Mouse (Mus musculus) midbrain, embryonic 13.5 days (tissue): ENCODE data around the gene Gm29609. TPM values are rescaled to one million over a fixed set of nuclear protein-coding genes. Genes with fewer than 3 reads are reported as not detected.

Experiments
- ATAC-seq: fragments of 200-750 bp; cut with Nextera tagmentation; 2 replicates; pipeline ENCODE4 v1.8.0; 2017; ENCODE audit warnings: mild to moderate bottlenecking, moderate TSS enrichment, moderate library complexity
- H3K27ac ChIP-seq: fragments of 300-500 bp; sonication (generic); 2 replicates; pipeline ENCODE4 v1.5.1; 2015; ENCODE audit warnings: inconsistent platforms, mild to moderate bottlenecking, moderate library complexity
- H3K27me3 ChIP-seq: fragments of 300-500 bp; sonication (generic); 2 replicates; pipeline ENCODE4 v1.6.1; 2015; ENCODE audit warnings: mild to moderate bottlenecking, inconsistent platforms
- H3K36me3 ChIP-seq: fragments of 300-500 bp; sonication (generic); 2 replicates; pipeline ENCODE4 v1.6.1; 2015; ENCODE audit warnings: mild to moderate bottlenecking, inconsistent platforms
- H3K4me1 ChIP-seq: fragments of 300-500 bp; sonication (generic); replicated peaks from 2 replicates; pipeline ENCODE4 v1.6.1; 2015; ENCODE audit warnings: inconsistent platforms
- H3K4me2 ChIP-seq: fragments of 300-500 bp; sonication (generic); replicated peaks from 2 replicates; pipeline ENCODE4 v1.6.1; 2015; ENCODE audit warnings: moderate library complexity, mild to moderate bottlenecking, inconsistent platforms
- H3K4me3 ChIP-seq: fragments of 300-500 bp; sonication (generic); replicated peaks from 2 replicates; pipeline ENCODE4 v1.5.1; 2015; ENCODE audit warnings: mild to moderate bottlenecking, inconsistent platforms
- H3K9ac ChIP-seq: fragments of 300-500 bp; sonication (generic); replicated peaks from 2 replicates; pipeline ENCODE4 v1.6.1; 2015; ENCODE audit warnings: mild to moderate bottlenecking, inconsistent platforms
- H3K9me3 ChIP-seq: fragments of 300-500 bp; sonication (generic); 2 replicates; pipeline ENCODE4 v1.6.1; 2016; ENCODE audit warnings: mild to moderate bottlenecking, inconsistent platforms
- WGBS: fragments of 180-500 bp; shearing (Covaris S2); methylation state at CpG from one replicate; pipeline ENCODE4 v1.1.7; 2015; 5-methylcytosine and 5-hydroxymethylcytosine counted together
- polyA plus RNA-seq: library from polyadenylated mRNA; unstranded; fragments of >200 nt; fragmentation: Nextera tagmentation; extraction: Ambion mirVana; gene quantifications from 2 replicates; pipeline ENCODE4 v1.2.1, GENCODE M21; 2015

The Gm29609 gene
- polyA plus RNA-seq, 1 experiment from 2014 or later, result 0.86 TPM

- Histone ChIP-seq H3K27ac (no peak overlapping the region), H3K9ac (no peak overlapping the region), H3K4me2 (no peak overlapping the region), H3K36me3 (peaks cover 68% of the 10 kb centered on the region), H3K4me1 (peaks cover 31% of the 10 kb centered on the region), H3K9me3 (peaks cover 5% of the 10 kb centered on the region), H3K4me3 (no peak overlapping the region), H3K27me3 (no peaks in the 10 kb centered on the region)
- 93% methylated on average over 4 of the region's 4 CpGs for WGBS
- no peak for ATAC-seq
These were observed 16.0 kb upstream of the Gm29609 start for GRCm38 (mm10) chr5:31195671-31196070.

- H3K36me3 ChIP-seq, result peaks cover 68% of the 10 kb centered on the region
- no peaks in the 10 kb centered on the region for H3K9me3 ChIP-seq
- H3K9ac ChIP-seq, result no peak overlapping the region; the same call in 1 of the 2 replicates
- H3K4me2 ChIP-seq, result peak overlapping the region; percentile 90
- no peaks in the 10 kb centered on the region for H3K27me3 ChIP-seq
- peak overlapping the region; percentile 64 for H3K4me3 ChIP-seq
- ATAC-seq, result no peak
- H3K27ac ChIP-seq, result no peak overlapping the region
- peaks cover 24% of the 10 kb centered on the region for H3K4me1 ChIP-seq
- 94% methylated on average over 16 of the region's 16 CpGs for WGBS
These were observed 15.1 kb upstream of the Gm29609 start for GRCm38 (mm10) chr5:31194486-31195485.

DNA sequence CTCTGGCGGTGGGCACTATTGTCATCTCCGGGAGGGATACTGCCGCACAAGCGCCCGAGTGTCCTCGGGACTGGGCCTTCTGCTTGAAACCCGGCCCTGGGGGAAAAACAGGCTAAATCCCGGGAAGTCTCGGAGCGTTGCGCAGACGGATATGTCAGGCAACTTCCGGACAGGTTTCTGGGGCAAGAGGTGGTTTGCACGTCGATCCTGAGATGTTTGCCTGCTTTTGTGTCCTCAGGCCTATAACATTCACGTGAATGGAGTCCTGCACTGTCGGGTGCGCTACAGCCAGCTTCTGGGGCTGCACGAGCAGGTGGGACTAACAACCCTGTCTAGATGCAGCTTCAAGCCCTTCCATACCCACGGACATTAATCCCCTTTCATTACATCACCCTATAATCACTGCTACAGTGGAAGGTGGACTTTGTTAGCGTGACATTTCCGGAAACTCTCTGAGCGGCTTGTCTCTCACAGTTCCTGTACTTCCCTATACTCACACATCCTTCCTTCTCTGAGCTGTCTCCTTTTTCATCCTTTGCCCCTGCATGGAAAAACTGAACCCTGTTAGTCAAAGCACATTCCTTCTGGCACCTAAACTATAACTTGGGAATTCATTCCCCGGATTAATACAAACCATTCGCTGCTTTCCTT lies 14.0 kb upstream of the Gm29609 start:
- ATAC-seq, result no peak
- 13% methylated on average over 25 of the region's 25 CpGs for WGBS
- H3K4me1 ChIP-seq, result peaks cover 22% of the 10 kb centered on the region
- H3K9ac ChIP-seq, result peak overlapping the region; percentile 83
- H3K4me2 ChIP-seq, result peak overlapping the region; percentile 90
- H3K4me3 ChIP-seq, result peak overlapping the region; percentile 64
- H3K9me3 ChIP-seq, result no peaks in the 10 kb centered on the region
- peak overlapping the region; percentile 84 for H3K27ac ChIP-seq
- peaks cover 66% of the 10 kb centered on the region for H3K36me3 ChIP-seq
- no peaks in the 10 kb centered on the region for H3K27me3 ChIP-seq

DNA sequence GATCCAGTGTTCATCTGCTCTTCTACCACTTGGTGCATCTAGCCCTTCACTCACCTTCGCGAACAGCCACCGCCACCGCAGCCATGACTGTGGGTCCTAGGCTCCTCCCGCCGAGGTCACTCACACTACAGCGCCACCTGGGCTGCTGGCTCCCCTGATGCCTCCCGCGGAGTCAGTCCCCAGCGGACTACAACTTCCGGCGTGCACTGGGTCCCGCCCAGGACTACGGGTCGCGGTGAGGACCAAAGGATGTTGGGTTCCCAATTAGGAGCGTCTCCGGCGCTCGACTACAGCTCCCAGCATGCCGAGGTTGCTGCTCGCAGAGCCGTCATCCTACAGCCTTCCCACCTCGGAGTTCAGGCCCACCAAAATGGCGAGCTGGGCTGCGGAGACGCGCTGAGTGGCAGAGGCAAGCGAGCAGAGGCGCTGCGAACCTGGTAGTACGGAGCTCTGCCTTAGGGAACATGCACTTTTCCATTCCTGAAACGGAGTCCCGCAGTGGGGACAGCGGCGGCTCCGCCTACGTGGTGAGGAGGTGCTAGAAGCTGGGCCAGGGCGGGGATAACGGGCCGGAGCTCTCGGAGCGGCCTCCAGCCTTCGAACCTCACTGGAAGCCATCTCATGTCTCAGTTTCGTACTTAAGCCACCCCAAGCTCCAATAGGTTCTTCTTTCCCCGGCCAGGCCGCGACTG lies 13.4 kb upstream of the Gm29609 start, which contains the start of the genes Snx17 and Eif2b4:
Gene Snx17 (plus strand): TSS at position 289 of the 692 bp plus-strand sequence.
Gene Eif2b4 (minus strand): TSS at position 492 of the 692 bp plus-strand sequence.
- no peaks in the 10 kb centered on the region for H3K27me3 ChIP-seq
- peak within 1 kb of the TSS; percentile 84 for H3K27ac ChIP-seq
- no peaks in the 10 kb centered on the region for H3K9me3 ChIP-seq
- peaks cover 22% of the 10 kb centered on the region for H3K4me1 ChIP-seq
- WGBS, result under 1% methylated on average over 48 of the region's 48 CpGs
- H3K36me3 ChIP-seq, result peaks cover 66% of the 10 kb centered on the region
- H3K4me3 ChIP-seq, result peak within 1 kb of the TSS; percentile 64
- ATAC-seq, result peak; percentile 98
- H3K9ac ChIP-seq, result peak within 1 kb of the TSS; percentile 83
- peak within 1 kb of the TSS; percentile 90 for H3K4me2 ChIP-seq

GRCm38 (mm10) chr5:31192045-31192938 lies 12.6 kb upstream of the Gm29609 start:
- H3K27me3 ChIP-seq, result no peaks in the 10 kb centered on the region
- peak overlapping the region; percentile 74 for H3K27ac ChIP-seq
- H3K4me1 ChIP-seq, result peaks cover 22% of the 10 kb centered on the region
- peak overlapping the region; percentile 83 for H3K9ac ChIP-seq
- H3K4me3 ChIP-seq, result peak overlapping the region; percentile 64
- H3K36me3 ChIP-seq, result peaks cover 66% of the 10 kb centered on the region
- no peaks in the 10 kb centered on the region for H3K9me3 ChIP-seq
- peak overlapping the region; percentile 90 for H3K4me2 ChIP-seq
- ATAC-seq, result peak; percentile 72
- WGBS, result 15% methylated on average over 42 of the region's 42 CpGs

- WGBS, result 87% methylated on average over 9 of the region's 9 CpGs
- no peak overlapping the region for H3K9ac ChIP-seq
- peaks cover 22% of the 10 kb centered on the region for H3K4me1 ChIP-seq
- no peak for ATAC-seq
- no peak overlapping the region for H3K4me2 ChIP-seq
- H3K27ac ChIP-seq, result no peak overlapping the region
- no peaks in the 10 kb centered on the region for H3K9me3 ChIP-seq
- peaks cover 51% of the 10 kb centered on the region for H3K36me3 ChIP-seq
- no peaks in the 10 kb centered on the region for H3K27me3 ChIP-seq
- no peak overlapping the region for H3K4me3 ChIP-seq
These were observed 10.5 kb upstream of the Gm29609 start for GRCm38 (mm10) chr5:31190201-31190600.

GRCm38 (mm10) chr5:31188223-31188840 lies 8.6 kb upstream of the Gm29609 start:
- Histone ChIP-seq H3K4me1 (peaks cover 11% of the 10 kb centered on the region), H3K9ac (no peak overlapping the region), H3K9me3 (no peaks in the 10 kb centered on the region), H3K4me3 (no peak overlapping the region), H3K27ac (no peak overlapping the region), H3K27me3 (no peaks in the 10 kb centered on the region), H3K4me2 (no peak overlapping the region), H3K36me3 (peaks cover 43% of the 10 kb centered on the region)
- WGBS, result 74% methylated on average over 4 of the region's 4 CpGs
- no peak for ATAC-seq

GRCm38 (mm10) chr5:31183678-31184077 lies 4.0 kb upstream of the Gm29609 start:
- no peaks in the 10 kb centered on the region for H3K27me3 ChIP-seq
- peaks cover 10% of the 10 kb centered on the region for H3K4me1 ChIP-seq
- H3K36me3 ChIP-seq, result peaks cover 20% of the 10 kb centered on the region
- no peaks in the 10 kb centered on the region for H3K9me3 ChIP-seq
- ATAC-seq, result no peak
- no peak overlapping the region for H3K4me3 ChIP-seq
- H3K27ac ChIP-seq, result no peak overlapping the region
- 66% methylated on average over 4 of the region's 4 CpGs for WGBS
- no peak overlapping the region for H3K9ac ChIP-seq
- no peak overlapping the region for H3K4me2 ChIP-seq

GRCm38 (mm10) chr5:31181183-31181770 lies 1.6 kb upstream of the Gm29609 start:
- 0 out of 2 replicates have a peak, but pooled peaks cover 3% of the 10 kb centered on the region for H3K36me3 ChIP-seq
- H3K4me3 ChIP-seq, result no peak overlapping the region
- H3K9me3 ChIP-seq, result no peaks in the 10 kb centered on the region
- H3K27ac ChIP-seq, result no peak overlapping the region
- WGBS, result 95% methylated on average over 9 of the region's 9 CpGs
- H3K4me2 ChIP-seq, result no peak overlapping the region
- ATAC-seq, result no peak
- H3K27me3 ChIP-seq, result no peaks in the 10 kb centered on the region
- peaks cover 29% of the 10 kb centered on the region for H3K4me1 ChIP-seq
- no peak overlapping the region for H3K9ac ChIP-seq

GRCm38 (mm10) chr5:31179301-31179765 lies 378 bp downstream of the Gm29609 start:
- Histone ChIP-seq H3K4me1 (peaks cover 29% of the 10 kb centered on the region), H3K27ac (peak overlapping the region; percentile 95), H3K36me3 (peaks cover 9% of the 10 kb centered on the region), H3K4me2 (peak overlapping the region; percentile 98), H3K9me3 (no peaks in the 10 kb centered on the region), H3K27me3 (no peaks in the 10 kb centered on the region), H3K9ac (peak overlapping the region; percentile 80), H3K4me3 (peak overlapping the region; percentile 98)
- under 1% methylated on average over 25 of the region's 25 CpGs for WGBS
- peak; percentile 82 for ATAC-seq
